Mouse (Mus musculus) heart, postnatal 4 days (tissue): ENCODE data around the gene Ciapin1. TPM values are rescaled to one million over a fixed set of nuclear protein-coding genes. Genes with fewer than 3 reads are reported as not detected.

Source experiments
- DNase-seq: peaks from one replicate; pipeline ENCODE4 v3.0.0; 2021
- total RNA-seq, 2 experiments: library from RNA; stranded (reverse); gene quantifications; 2 replicates each; pipeline ENCODE4 v1.2.3; 2021

The Ciapin1 gene
- total RNA-seq, 2 experiments from 2014 or later = 84.5 to 91.1 TPM

GRCm38 (mm10) chr8:94778895-94779533 lies 59.1 kb downstream of the Ciapin1 start:
- DNase-seq = no peak

- DNase-seq = peak; percentile 45
These were observed 59.7 kb downstream of the Ciapin1 start for GRCm38 (mm10) chr8:94778473-94778872.

- peak; percentile 51 for DNase-seq
These were observed 60.1 kb downstream of the Ciapin1 start for GRCm38 (mm10) chr8:94778036-94778435.

- DNase-seq = no peak
These were observed 61.8 kb downstream of the Ciapin1 start for GRCm38 (mm10) chr8:94776346-94776745.

GRCm38 (mm10) chr8:94774601-94775000 lies 63.6 kb downstream of the Ciapin1 start:
- DNase-seq = no peak

- DNase-seq = no peak
These were observed 64.4 kb downstream of the Ciapin1 start for GRCm38 (mm10) chr8:94773700-94774171.

GRCm38 (mm10) chr8:94773048-94773447 lies 65.1 kb downstream of the Ciapin1 start:
- DNase-seq = no peak

- DNase-seq = peak; percentile 77
These were observed 66.1 kb downstream of the Ciapin1 start, which contains the start of gene Cx3cl1 for GRCm38 (mm10) chr8:94771941-94772670. Cx3cl1 (plus strand) TSS chr8:94772009.

- peak; percentile 17 for DNase-seq
These were observed 67.2 kb downstream of the Ciapin1 start for GRCm38 (mm10) chr8:94770945-94771344.

Other genes starting within 250 kb of the Ciapin1 start
- gene Rspry1, start 236.4 kb downstream of the Ciapin1 start, total RNA-seq = 10 to 100 TPM; 16.7 to 17.1 TPM
- gene Fam192a, start 236.4 kb downstream of the Ciapin1 start, total RNA-seq = 10 to 100 TPM; 21.3 to 24.4 TPM
- gene Arl2bp, start 171.8 kb downstream of the Ciapin1 start, total RNA-seq = 100 to 1,000 TPM; 122 to 127 TPM
- gene Pllp, start 142.1 kb downstream of the Ciapin1 start, total RNA-seq = under 1 TPM; 0.29 to 0.56 TPM
- gene Ccl22, start 92.8 kb downstream of the Ciapin1 start, total RNA-seq = not detected
- gene Cx3cl1, start 66.3 kb downstream of the Ciapin1 start, total RNA-seq = 1 to 10 TPM; 4.1 to 4.5 TPM
- under 1 TPM in 1 of 2 experiments, not detected in 1; 0.60 TPM for gene Ccl17, start 27.9 kb downstream of the Ciapin1 start, total RNA-seq
- gene Coq9, start within 50 bp of the Ciapin1 start, total RNA-seq = 100 to 1,000 TPM; 237 to 239 TPM
- gene Polr2c, start 19.1 kb upstream of the Ciapin1 start, total RNA-seq = 10 to 100 TPM; 63.3 to 74.8 TPM
- gene Dok4, start 38.0 kb upstream of the Ciapin1 start, total RNA-seq = 10 to 100 TPM; 34.2 to 39.5 TPM
- gene Ccdc102a, start 79.7 kb upstream of the Ciapin1 start, total RNA-seq = 10 to 100 TPM; 18.1 to 19.4 TPM
- gene Adgrg5, start 85.3 kb upstream of the Ciapin1 start, total RNA-seq = under 1 TPM; 0.12 to 0.50 TPM
- 10 to 100 TPM; 22.7 to 25.6 TPM for gene Adgrg1, start 136.4 kb upstream of the Ciapin1 start, total RNA-seq
- 1 to 10 TPM; 3.3 to 3.8 TPM for gene Adgrg3, start 179.3 kb upstream of the Ciapin1 start, total RNA-seq
- not detected for gene Drc7, start 216.7 kb upstream of the Ciapin1 start, total RNA-seq
- gene Katnb1, start 242.8 kb upstream of the Ciapin1 start, total RNA-seq = 10 to 100 TPM; 13.0 to 15.0 TPM